Mouse (Mus musculus) thymus, postnatal 14 days (tissue): ENCODE measurements at regions not wholly inside any gene's neighbourhood (a gene's known extent, or its start where the extent isn't known, plus 50 kb on each side); places are given as distances from the start of the nearest gene placed in this dataset.

ENCODE experiments used
- DNase-seq: peaks from one replicate; pipeline ENCODE4 v3.0.0; 2021

GRCm38 (mm10) chr7:71193131-71193530, 158.2 kb downstream of the Gm10295 start:
- no peak for DNase-seq

GRCm38 (mm10) chr7:71190161-71190711, 161.0 kb downstream of the Gm10295 start:
- DNase-seq: no peak

GRCm38 (mm10) chr7:71189757-71190156, 161.5 kb downstream of the Gm10295 start:
- DNase-seq: no peak

GRCm38 (mm10) chr7:71188119-71188518, 163.2 kb downstream of the Gm10295 start:
- no peak for DNase-seq

- DNase-seq: no peak
Observed at GRCm38 (mm10) chr7:71174871-71175270, 176.4 kb downstream of the Gm10295 start.

- no peak for DNase-seq
Observed at GRCm38 (mm10) chr7:71139068-71139467, 212.2 kb downstream of the Gm10295 start.

GRCm38 (mm10) chr7:71129981-71130380, 221.3 kb downstream of the Gm10295 start:
- no peak for DNase-seq

- no peak for DNase-seq
Observed at GRCm38 (mm10) chr7:71128928-71129327, 222.4 kb downstream of the Gm10295 start.

GRCm38 (mm10) chr7:71121453-71121852, 229.8 kb downstream of the Gm10295 start:
- DNase-seq: no peak

- DNase-seq: no peak
Observed at GRCm38 (mm10) chr7:71120975-71121374, 230.3 kb downstream of the Gm10295 start.

GRCm38 (mm10) chr7:71119987-71120386, 231.3 kb downstream of the Gm10295 start:
- DNase-seq: no peak

GRCm38 (mm10) chr7:71107101-71107500, 244.2 kb downstream of the Gm10295 start:
- no peak for DNase-seq

- no peak for DNase-seq
Observed at GRCm38 (mm10) chr7:71100266-71100665, 251.0 kb downstream of the Gm10295 start.

GRCm38 (mm10) chr7:71098276-71098675, 253.0 kb downstream of the Gm10295 start:
- no peak for DNase-seq

- no peak for DNase-seq
Observed at GRCm38 (mm10) chr7:71093301-71093939, 257.9 kb downstream of the Gm10295 start.

GRCm38 (mm10) chr7:71092825-71093224, 258.5 kb downstream of the Gm10295 start:
- no peak for DNase-seq

- no peak for DNase-seq
Observed at GRCm38 (mm10) chr7:71092301-71092700, 259.0 kb downstream of the Gm10295 start.

- DNase-seq: no peak
Observed at GRCm38 (mm10) chr7:71064446-71065391, 286.6 kb downstream of the Gm10295 start.

- no peak for DNase-seq
Observed at GRCm38 (mm10) chr7:71050825-71051224, 300.5 kb downstream of the Gm10295 start.

- DNase-seq: no peak
Observed at GRCm38 (mm10) chr7:71047201-71047600, 304.1 kb downstream of the Gm10295 start.

GRCm38 (mm10) chr7:71046596-71046995, 304.7 kb downstream of the Gm10295 start:
- DNase-seq: no peak

- DNase-seq: no peak
Observed at GRCm38 (mm10) chr7:71043789-71044188, 307.5 kb downstream of the Gm10295 start.

- no peak for DNase-seq
Observed at GRCm38 (mm10) chr7:71043128-71043527, 308.2 kb downstream of the Gm10295 start.

- no peak for DNase-seq
Observed at GRCm38 (mm10) chr7:71041388-71041787, 309.9 kb downstream of the Gm10295 start.
